Comparison of ENCODE assay signal across 19 mouse cellular contexts in genomic region chr17:15410861-15411260, GRCm38 (mm10). TPM values are rescaled to one million over a fixed set of nuclear protein-coding genes. Genes with fewer than 3 reads are reported as not detected.
"Had no signal": no experiment of that assay in that cellular context is flagged by ENCODE, and none has a peak within 500 bp of the region (broad histone marks: within the 10 kb centered on the region; RNA-seq: fewer than 3 reads in every experiment).

No protein-coding gene starts in this region.

- H3K4me2 ChIP-seq: lung, embryonic 15.5 days; midbrain, embryonic 12.5 days; neural tube, embryonic 12.5 days; stomach, embryonic 15.5 days had no signal

- DNase-seq: lung, adult 2 months; lung, postnatal 14 days; lung, postnatal 36 days; midbrain, embryonic 14.5 days; right cerebral cortex, postnatal 14 days; thymus, adult 2 months; thymus, postnatal 25 days; thymus, postnatal 4 days had no signal

- H3K4me1 ChIP-seq: lung, embryonic 15.5 days; megakaryocyte, embryonic 14.5 days; midbrain, embryonic 12.5 days; neural tube, embryonic 12.5 days; stomach, embryonic 15.5 days had no signal

- H3K27ac ChIP-seq: liver, embryonic 14.5 days; lung, embryonic 15.5 days; macrophage; midbrain, embryonic 12.5 days; neural tube, embryonic 12.5 days; stomach, embryonic 15.5 days; stomach, postnatal 0 days had no signal

- H3K9me3 ChIP-seq: lung, embryonic 15.5 days; midbrain, embryonic 12.5 days; neural tube, embryonic 12.5 days; stomach, embryonic 15.5 days had no signal

- H3K4me3 ChIP-seq: lung, embryonic 15.5 days; megakaryocyte, embryonic 14.5 days; midbrain, embryonic 12.5 days; neural tube, embryonic 12.5 days; stomach, embryonic 15.5 days had no signal

- H3K9ac ChIP-seq: liver, embryonic 14.5 days; lung, embryonic 15.5 days; midbrain, embryonic 12.5 days; neural tube, embryonic 12.5 days; stomach, embryonic 15.5 days had no signal

- H3K27me3 ChIP-seq: lung, embryonic 15.5 days; megakaryocyte, embryonic 14.5 days; midbrain, embryonic 12.5 days; neural tube, embryonic 12.5 days; stomach, embryonic 15.5 days had no signal

- ATAC-seq: lung, postnatal 0 days; midbrain, embryonic 16.5 days had no signal

RNA-seq across cellular contexts. Expression of gene Dll1, which starts 34.2 kb away (rescaled TPM):
- total RNA-seq: megakaryocyte progenitor cell, adult 5-6 weeks had no signal
